Mouse (Mus musculus) stomach, embryonic 16.5 days (tissue): ENCODE measurements around the gene Olfr46. TPM values are rescaled to one million over a fixed set of nuclear protein-coding genes. Genes with fewer than 3 reads are reported as not detected.
"Not testable (repeated sequence)": the region's sequence is repeated elsewhere in the genome, so short reads cannot be mapped to it uniquely, and the experiment has no call there.

Experiments used
- ATAC-seq: fragments of 200-750 bp; cut with Nextera tagmentation; 2 replicates; pipeline ENCODE4 v1.8.0; 2017; ENCODE audit warnings: moderate number of reproducible peaks, moderate TSS enrichment; ENCODE audit not compliant: insufficient read depth, low FRiP score
- H3K27ac ChIP-seq: fragments of 300-500 bp; sonication (generic); 2 replicates; pipeline ENCODE4 v1.5.1; 2014; ENCODE audit warnings: low read length
- H3K27me3 ChIP-seq: fragments of 300-500 bp; sonication (generic); 2 replicates; pipeline ENCODE4 v1.6.1; 2014; ENCODE audit warnings: low read length, control low read depth, mixed read lengths; ENCODE audit not compliant: control insufficient read depth, insufficient read depth
- H3K36me3 ChIP-seq: fragments of 300-500 bp; sonication (generic); 2 replicates; pipeline ENCODE4 v1.6.1; 2014; ENCODE audit warnings: low read length; ENCODE audit not compliant: control insufficient read depth, insufficient read depth
- H3K4me1 ChIP-seq: fragments of 300-500 bp; sonication (generic); 2 replicates; pipeline ENCODE4 v1.6.1; 2014; ENCODE audit warnings: low read length, control low read depth, mixed read lengths; ENCODE audit not compliant: control insufficient read depth, insufficient read depth
- H3K4me2 ChIP-seq: fragments of 300-500 bp; sonication (generic); 2 replicates; pipeline ENCODE4 v1.6.1; 2014; ENCODE audit warnings: low read depth, low read length, mixed read lengths
- H3K4me3 ChIP-seq: fragments of 300-500 bp; sonication (generic); replicated peaks from 2 replicates; pipeline ENCODE4 v1.5.1; 2014; ENCODE audit warnings: mild to moderate bottlenecking, low read length
- H3K9ac ChIP-seq: fragments of 300-500 bp; sonication (generic); 2 replicates; pipeline ENCODE4 v1.6.1; 2014; ENCODE audit warnings: low read length
- H3K9me3 ChIP-seq: fragments of 300-500 bp; sonication (generic); replicated peaks from 2 replicates; pipeline ENCODE4 v1.6.1; 2016; ENCODE audit warnings: low read length, control low read depth; ENCODE audit not compliant: control insufficient read depth
- WGBS: fragments of 180-500 bp; shearing (Covaris S2); extraction: QIAGEN DNeasy Blood & Tissue Kit; methylation state at CpG from one replicate; pipeline ENCODE4 v1.1.7; 2014; 5-methylcytosine and 5-hydroxymethylcytosine counted together
- polyA plus RNA-seq: library from polyadenylated mRNA; unstranded; fragments of >200 nt; fragmentation: Nextera tagmentation; extraction: Ambion mirVana; gene quantifications from 2 replicates; pipeline ENCODE4 v1.2.1, GENCODE M21; 2015

Olfr46 gene
- 0.01 and 0.02 TPM in 2 replicates for polyA plus RNA-seq

DNA sequence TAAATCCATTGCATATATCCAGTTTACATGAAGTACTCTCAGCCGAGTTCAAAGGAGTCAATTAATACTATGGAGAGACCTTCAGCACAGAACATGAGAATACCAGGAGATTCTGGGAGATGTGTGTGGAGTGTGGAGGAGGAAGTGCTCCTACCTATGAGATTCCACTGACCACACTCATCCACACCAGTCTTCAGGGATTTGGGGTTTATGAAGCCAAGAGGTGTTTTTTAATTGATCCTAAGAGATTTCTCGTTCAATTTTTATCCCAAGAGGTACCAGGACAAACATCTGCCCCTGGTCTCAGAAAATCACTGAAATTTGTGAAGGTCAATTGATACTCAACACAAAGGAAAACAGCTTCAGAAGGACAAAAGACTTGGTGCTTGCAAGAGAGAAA lies at the start of gene Olfr46:
Gene Olfr46, plus strand, starts transcription at position 301 of the 400 bp plus-strand sequence.
- not testable (repeated sequence) for H3K4me1 ChIP-seq, H3K27me3 ChIP-seq, H3K4me3 ChIP-seq, H3K27ac ChIP-seq, ATAC-seq, H3K4me2 ChIP-seq, H3K9me3 ChIP-seq, H3K9ac ChIP-seq, H3K36me3 ChIP-seq
- WGBS, result 75% methylated on average over 2 of the region's 2 CpGs

DNA sequence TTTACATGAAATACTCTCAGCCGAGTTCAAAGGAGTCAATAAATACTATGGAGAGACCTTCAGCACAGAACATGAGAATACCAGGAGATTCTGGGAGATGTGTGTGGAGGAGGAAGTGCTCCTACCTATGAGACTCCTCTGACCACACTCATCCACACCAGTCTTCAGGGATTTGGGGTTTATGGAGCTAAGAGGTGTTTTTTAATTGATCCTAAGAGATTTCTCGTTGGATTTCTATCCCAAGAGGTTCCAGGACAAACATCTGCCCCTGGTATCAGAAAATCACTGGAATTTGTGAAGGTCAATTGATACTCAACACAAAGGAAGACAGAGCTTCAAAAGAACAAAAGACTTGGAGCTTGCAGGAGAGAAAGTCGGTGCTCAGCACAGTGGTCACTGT lies 33.5 kb upstream of the Olfr46 start, which contains the start of gene Olfr538:
Gene Olfr538, plus strand, starts transcription at position 301 of the 400 bp plus-strand sequence.
- 62% methylated on average over 3 of the region's 3 CpGs for whole genome bisulfite sequencing
- no peaks in the 10 kb centered on the region for H3K4me1 ChIP-seq
- no peak within 1 kb of the TSS for H3K9ac ChIP-seq
- no peaks in the 10 kb centered on the region for H3K36me3 ChIP-seq
- no peak within 1 kb of the TSS for H3K4me3 ChIP-seq
- no peaks in the 10 kb centered on the region for H3K27me3 ChIP-seq
- ATAC-seq, result no peak
- no peak within 1 kb of the TSS for H3K27ac ChIP-seq
- H3K9me3 ChIP-seq, result no peaks in the 10 kb centered on the region
- no peak within 1 kb of the TSS for H3K4me2 ChIP-seq

DNA sequence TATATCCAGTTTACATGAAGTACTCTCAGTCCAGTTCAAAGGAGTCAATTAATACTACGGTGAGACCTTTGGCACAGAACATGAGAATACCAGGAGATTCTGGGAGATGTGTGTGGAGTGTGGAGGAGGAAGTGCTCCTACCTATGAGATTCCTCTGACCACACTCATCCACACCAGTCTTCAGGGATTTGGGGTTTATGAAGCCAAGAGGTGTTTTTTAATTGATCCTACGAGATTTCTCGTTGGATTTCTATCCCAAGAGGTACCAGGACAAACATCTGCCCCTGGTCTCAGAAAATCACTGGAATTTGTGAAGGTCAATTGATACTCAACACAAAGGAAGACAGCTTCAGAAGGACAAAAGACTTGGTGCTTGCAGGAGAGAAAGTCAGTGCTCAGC lies 27.6 kb downstream of the Olfr46 start, which contains the start of gene Olfr61:
Gene Olfr61, plus strand, starts transcription at position 301 of the 400 bp plus-strand sequence.
- not testable (repeated sequence) for H3K4me3 ChIP-seq, H3K4me1 ChIP-seq, H3K27ac ChIP-seq, H3K27me3 ChIP-seq, H3K36me3 ChIP-seq, H3K4me2 ChIP-seq, H3K9ac ChIP-seq, H3K9me3 ChIP-seq, ATAC-seq
- WGBS, result 83% methylated on average over 3 of the region's 3 CpGs

DNA sequence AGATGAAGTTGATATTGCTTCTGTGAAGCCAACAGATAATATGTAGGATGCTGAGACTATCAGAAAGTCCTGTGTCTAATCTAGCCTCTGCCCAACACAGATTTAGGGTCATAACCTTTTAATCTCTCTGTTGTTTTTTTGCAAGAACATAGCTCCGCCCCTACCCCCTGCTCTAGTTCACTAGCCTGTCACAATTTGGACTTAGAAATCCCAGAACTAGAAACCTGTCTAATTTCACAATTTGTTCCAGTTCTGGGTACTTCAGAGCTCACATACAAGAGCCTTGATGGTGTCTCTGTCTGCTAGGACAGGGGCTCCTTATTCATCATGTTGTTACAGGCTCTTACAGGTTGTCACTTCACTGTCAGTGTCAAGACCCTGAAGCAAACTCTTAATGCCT lies 29.5 kb downstream of the Olfr46 start:
- Histone ChIP-seq H3K36me3 (no peaks in the 10 kb centered on the region), H3K27me3 (no peaks in the 10 kb centered on the region), H3K9me3 (no peaks in the 10 kb centered on the region), H3K4me1 (no peaks in the 10 kb centered on the region), H3K4me3 (no peak overlapping the region), H3K27ac (no peak overlapping the region), H3K4me2 (no peak overlapping the region), H3K9ac (no peak overlapping the region)
- 79% methylated on average over 1 of the region's 1 CpGs for WGBS
- no peak for ATAC-seq

DNA sequence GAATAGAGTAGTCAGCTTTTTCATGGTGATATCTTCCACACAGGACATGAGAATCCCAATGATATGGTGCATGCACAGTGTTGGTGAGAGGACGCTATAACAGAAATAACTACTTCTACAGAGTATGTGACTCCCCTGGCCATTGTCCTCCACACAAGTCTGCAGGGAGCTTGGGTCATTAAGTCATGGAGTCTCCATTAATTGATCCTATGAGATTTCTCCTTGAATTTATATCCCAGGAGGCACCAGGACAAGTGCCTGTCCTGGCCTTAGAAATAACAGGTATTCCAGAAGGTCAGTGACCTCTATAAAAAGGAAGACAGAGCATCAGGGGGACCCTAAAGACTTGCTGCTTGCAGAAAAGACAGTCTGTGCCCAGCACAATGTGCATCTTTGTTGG lies 45.1 kb downstream of the Olfr46 start, which contains the start of gene Olfr53:
Gene Olfr53, plus strand, starts transcription at position 301 of the 400 bp plus-strand sequence.
- WGBS, result 96% methylated on average over 1 of the region's 1 CpGs
- Histone ChIP-seq H3K36me3 (no peaks in the 10 kb centered on the region), H3K4me2 (no peak within 1 kb of the TSS), H3K4me1 (no peaks in the 10 kb centered on the region), H3K4me3 (no peak within 1 kb of the TSS), H3K9me3 (no peaks in the 10 kb centered on the region), H3K9ac (no peak within 1 kb of the TSS), H3K27me3 (no peaks in the 10 kb centered on the region), H3K27ac (no peak within 1 kb of the TSS)
- no peak for ATAC-seq

DNA sequence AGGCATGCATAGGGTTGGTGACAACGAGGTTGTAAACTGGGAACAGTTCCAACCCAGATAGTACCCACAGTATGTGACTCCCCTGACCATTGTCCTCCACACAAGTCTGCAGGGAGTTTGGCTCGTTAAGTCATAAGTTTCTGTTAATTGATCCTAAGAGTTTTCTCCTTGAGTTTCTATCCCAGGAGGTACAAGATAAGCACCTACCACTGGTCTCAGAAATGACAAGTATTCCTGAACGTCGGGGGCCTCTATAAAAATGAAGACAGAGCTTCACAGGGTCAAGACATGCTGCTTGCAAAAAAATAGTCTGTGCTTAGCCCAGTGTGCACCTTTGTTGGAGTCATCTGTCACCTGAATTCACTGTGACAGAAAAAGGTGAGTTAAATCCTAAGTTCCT lies 58.6 kb downstream of the Olfr46 start, which contains the start of gene Olfr539:
Gene Olfr539, plus strand, starts transcription at position 301 of the 400 bp plus-strand sequence.
- Histone ChIP-seq H3K9ac (no peak within 1 kb of the TSS), H3K27ac (no peak within 1 kb of the TSS), H3K4me3 (no peak within 1 kb of the TSS), H3K4me2 (no peak within 1 kb of the TSS), H3K9me3 (no peaks in the 10 kb centered on the region), H3K27me3 (no peaks in the 10 kb centered on the region), H3K4me1 (no peaks in the 10 kb centered on the region), H3K36me3 (no peaks in the 10 kb centered on the region)
- 76% methylated on average over 4 of the region's 4 CpGs for WGBS
- ATAC-seq, result no peak

Other genes with a start within 250 kb of the Olfr46 start
- gene Olfr60, start 239.6 kb upstream of the Olfr46 start, polyA plus RNA-seq, result not detected in 2 replicates
- not detected in 2 replicates for gene Olfr530, start 224.9 kb upstream of the Olfr46 start, polyA plus RNA-seq
- gene Olfr531, start 198.4 kb upstream of the Olfr46 start, polyA plus RNA-seq, result not detected in 2 replicates
- not detected in 2 replicates for gene Olfr532, start 179.6 kb upstream of the Olfr46 start, polyA plus RNA-seq
- not detected in 2 replicates for gene Olfr533, start 137.9 kb upstream of the Olfr46 start, polyA plus RNA-seq
- not detected in 2 replicates for gene Olfr535, start 117.1 kb upstream of the Olfr46 start, polyA plus RNA-seq
- gene Olfr536, start 93.9 kb upstream of the Olfr46 start, polyA plus RNA-seq, result not detected in 2 replicates
- not detected in 2 replicates for gene Olfr538, start 33.4 kb upstream of the Olfr46 start, polyA plus RNA-seq
- not detected in 2 replicates for gene Olfr61, start 27.7 kb downstream of the Olfr46 start, polyA plus RNA-seq
- not detected in 2 replicates for gene Olfr53, start 45.2 kb downstream of the Olfr46 start, polyA plus RNA-seq
- gene Olfr539, start 58.7 kb downstream of the Olfr46 start, polyA plus RNA-seq, result not detected in 2 replicates
- gene Olfr45, start 80.7 kb downstream of the Olfr46 start, polyA plus RNA-seq, result not detected in 2 replicates
- not detected in 2 replicates for gene Olfr541, start 96.0 kb downstream of the Olfr46 start, polyA plus RNA-seq
- gene Cyp2e1, start 162.5 kb downstream of the Olfr46 start, polyA plus RNA-seq, result not detected in 2 replicates
- gene Syce1, start 186.6 kb downstream of the Olfr46 start, polyA plus RNA-seq, result 0.35 TPM in 1 of 2 replicates, not detected in the other
- 1.3 and 1.9 TPM in 2 replicates for gene Zfp941, start 220.9 kb downstream of the Olfr46 start, polyA plus RNA-seq
- 26.7 and 34.7 TPM in 2 replicates for gene Urah, start 233.7 kb downstream of the Olfr46 start, polyA plus RNA-seq
- gene Scgb1c1, start 244.3 kb downstream of the Olfr46 start, polyA plus RNA-seq, result not detected in 2 replicates
- 0.08 TPM in 1 of 2 replicates, not detected in the other for gene Odf3, start 246.5 kb downstream of the Olfr46 start, polyA plus RNA-seq